Mouse (Mus musculus): ENCODE measurements at regions not wholly inside any gene's neighbourhood (a gene's known extent, or its start where the extent isn't known, plus 50 kb on each side); places are given as distances from the start of the nearest gene placed in this dataset.

DNA sequence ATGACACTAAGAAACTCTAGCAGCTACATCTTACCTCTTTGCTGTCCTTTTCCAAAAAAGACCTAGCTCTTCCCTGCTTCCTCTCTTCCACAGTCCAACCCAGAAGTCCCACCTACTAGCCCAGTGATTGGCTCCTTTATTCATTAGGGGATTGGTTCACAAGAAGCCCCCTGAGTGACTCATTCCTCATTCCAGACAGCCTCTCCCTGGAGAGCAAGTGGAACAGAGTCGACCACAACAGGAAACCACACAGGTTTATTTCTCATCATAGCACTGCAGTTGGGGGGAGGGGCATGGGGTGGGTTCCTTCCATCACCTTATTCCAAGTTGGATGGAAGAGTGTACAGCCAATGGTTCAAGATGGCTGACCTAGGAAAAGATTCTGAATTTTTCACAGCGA lies 473.3 kb downstream of the Tmem114 start:
- TF ChIP-seq CTCF (IDR thresholded peaks at IDR 0.05; ENCODE audit: low read depth, low read length) (no peak), POLR2A (IDR thresholded peaks at IDR 0.05; ENCODE audit: borderline replicate concordance, low read depth, low read length) (no peak)
